Mouse (Mus musculus) kidney, postnatal 0 days (tissue): ENCODE results near the gene Tomm22. TPM values are rescaled to one million over a fixed set of nuclear protein-coding genes. Genes with fewer than 3 reads are reported as not detected.

Source experiments
- ATAC-seq: fragments of 200-750 bp; cut with Nextera tagmentation; replicated peaks from 2 replicates; pipeline ENCODE4 v1.8.0; 2017; ENCODE audit warnings: low read depth, moderate number of reproducible peaks, moderate TSS enrichment, moderate library complexity; ENCODE audit not compliant: low FRiP score
- DNase-seq: peaks from one replicate; pipeline ENCODE4 v3.0.0-alpha.2; 2016; ENCODE audit warnings: low spot score
- H3K27ac ChIP-seq: fragments of 300-500 bp; sonication (generic); 2 replicates; pipeline ENCODE4 v1.5.1; 2014; ENCODE audit warnings: mild to moderate bottlenecking
- H3K27me3 ChIP-seq: fragments of 300-500 bp; sonication (generic); 2 replicates; pipeline ENCODE4 v1.6.1; 2014; ENCODE audit warnings: low read length, mixed read lengths; ENCODE audit not compliant: insufficient read depth
- H3K36me3 ChIP-seq: fragments of 300-500 bp; sonication (generic); 2 replicates; pipeline ENCODE4 v1.6.1; 2014; ENCODE audit warnings: low read length, mixed read lengths; ENCODE audit not compliant: insufficient read depth
- H3K4me1 ChIP-seq: fragments of 300-500 bp; sonication (generic); replicated peaks from 2 replicates; pipeline ENCODE4 v1.6.1; 2014; ENCODE audit warnings: antibody characterized with exemption, low read length, mixed read lengths; ENCODE audit not compliant: insufficient read depth
- H3K4me2 ChIP-seq: fragments of 300-500 bp; sonication (generic); 2 replicates; pipeline ENCODE4 v1.6.1; 2014; ENCODE audit warnings: mild to moderate bottlenecking, low read length, moderate library complexity, mixed read lengths
- H3K4me3 ChIP-seq: fragments of 300-500 bp; sonication (generic); replicated peaks from 2 replicates; pipeline ENCODE4 v1.5.1; 2014; ENCODE audit warnings: low read depth, low read length
- H3K9ac ChIP-seq: fragments of 300-500 bp; sonication (generic); 2 replicates; pipeline ENCODE4 v1.6.1; 2014; ENCODE audit warnings: low read depth, low read length
- H3K9me3 ChIP-seq: fragments of 300-500 bp; sonication (generic); replicated peaks from 2 replicates; pipeline ENCODE4 v1.6.1; 2016; ENCODE audit warnings: low read length, inconsistent platforms, mixed read lengths
- CTCF ChIP-seq: IDR thresholded peaks from 2 replicates; pipeline ENCODE4 v1.5.1; 2016; ENCODE audit warnings: antibody characterized with exemption, low read depth, mild to moderate bottlenecking, moderate library complexity
- WGBS: fragments of 180-500 bp; shearing (Covaris S2); extraction: QIAGEN DNeasy Blood & Tissue Kit; methylation state at CpG from one replicate; pipeline ENCODE4 v1.1.7; 2014; 5-methylcytosine and 5-hydroxymethylcytosine counted together
- polyA plus RNA-seq: library from polyadenylated mRNA; unstranded; fragments of >200 nt; fragmentation: Nextera tagmentation; extraction: Ambion mirVana; gene quantifications from 2 replicates; pipeline ENCODE4 v1.2.1, GENCODE M21; 2015

Tomm22 gene
- polyA plus RNA-seq, 1 experiment from 2014 or later, result 264 TPM

GRCm38 (mm10) chr15:79708229-79708822 is 37.7 kb downstream of the Tomm22 start:
- DNase-seq (no peak), ATAC-seq (no peak)
- H3K4me2 ChIP-seq, result no peak overlapping the region
- no peak overlapping the region for H3K4me3 ChIP-seq
- no peaks in the 10 kb centered on the region for H3K4me1 ChIP-seq
- no peak for TF ChIP-seq CTCF
- 90% methylated on average over 5 of the region's 5 CpGs for whole genome bisulfite sequencing
- no peak overlapping the region for H3K9ac ChIP-seq
- H3K27ac ChIP-seq, result no peak overlapping the region
- H3K36me3 ChIP-seq, result peaks cover 41% of the 10 kb centered on the region
- H3K9me3 ChIP-seq, result no peaks in the 10 kb centered on the region
- no peaks in the 10 kb centered on the region for H3K27me3 ChIP-seq

DNA sequence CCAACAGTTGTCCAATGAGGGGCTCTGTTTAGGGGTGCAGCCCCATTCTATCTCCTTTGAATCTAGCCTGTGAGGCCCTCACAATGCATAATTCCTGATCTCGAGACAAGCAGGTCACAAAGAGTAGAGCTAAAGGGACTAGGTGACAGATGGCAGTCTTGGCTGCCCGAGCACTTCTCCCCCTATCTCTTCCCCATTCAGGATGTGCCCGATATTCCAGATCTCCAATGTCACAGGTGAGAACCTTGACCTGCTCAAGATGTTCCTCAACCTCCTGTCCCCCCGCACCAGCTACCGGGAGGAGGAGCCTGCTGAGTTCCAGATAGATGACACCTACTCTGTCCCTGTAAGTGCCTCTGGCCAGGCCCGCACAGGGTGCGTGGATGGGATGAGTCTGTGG is 45.0 kb downstream of the Tomm22 start:
- no peak overlapping the region for H3K4me2 ChIP-seq
- peaks cover 78% of the 10 kb centered on the region for H3K36me3 ChIP-seq
- no peak overlapping the region for H3K9ac ChIP-seq
- DNase-seq (no peak), ATAC-seq (no peak)
- no peaks in the 10 kb centered on the region for H3K9me3 ChIP-seq
- H3K4me1 ChIP-seq, result no peaks in the 10 kb centered on the region
- H3K27me3 ChIP-seq, result no peaks in the 10 kb centered on the region
- H3K4me3 ChIP-seq, result no peak overlapping the region
- no peak overlapping the region for H3K27ac ChIP-seq
- 89% methylated on average over 7 of the region's 7 CpGs for WGBS
- TF ChIP-seq CTCF, result no peak

DNA sequence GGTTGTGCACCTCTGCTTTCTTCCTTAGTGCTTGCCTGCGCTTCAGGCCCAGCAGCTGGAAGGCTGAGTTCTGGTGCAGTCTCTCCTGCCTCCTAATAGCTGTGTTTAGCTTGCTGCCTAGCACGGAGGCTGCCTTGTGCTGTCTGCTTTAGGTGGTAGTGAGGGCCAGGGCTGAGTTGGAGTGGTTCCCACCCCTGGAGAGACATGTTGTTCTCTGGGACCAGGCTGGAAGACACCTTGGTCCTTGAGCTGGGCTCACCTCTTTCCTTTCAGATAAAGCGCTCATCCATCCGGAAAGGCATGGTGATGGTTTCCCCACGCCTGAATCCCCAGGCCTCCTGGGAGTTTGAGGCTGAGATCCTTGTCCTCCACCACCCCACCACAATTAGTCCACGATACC is 46.0 kb downstream of the Tomm22 start:
- H3K4me2 ChIP-seq, result no peak overlapping the region
- H3K27me3 ChIP-seq, result no peaks in the 10 kb centered on the region
- no peak for DNase-seq
- H3K4me3 ChIP-seq, result no peak overlapping the region
- peaks cover 75% of the 10 kb centered on the region for H3K36me3 ChIP-seq
- WGBS, result 90% methylated on average over 6 of the region's 6 CpGs
- no peak overlapping the region for H3K9ac ChIP-seq
- no peaks in the 10 kb centered on the region for H3K9me3 ChIP-seq
- H3K27ac ChIP-seq, result no peak overlapping the region
- no peak for TF ChIP-seq CTCF
- no peak for ATAC-seq
- H3K4me1 ChIP-seq, result no peaks in the 10 kb centered on the region

DNA sequence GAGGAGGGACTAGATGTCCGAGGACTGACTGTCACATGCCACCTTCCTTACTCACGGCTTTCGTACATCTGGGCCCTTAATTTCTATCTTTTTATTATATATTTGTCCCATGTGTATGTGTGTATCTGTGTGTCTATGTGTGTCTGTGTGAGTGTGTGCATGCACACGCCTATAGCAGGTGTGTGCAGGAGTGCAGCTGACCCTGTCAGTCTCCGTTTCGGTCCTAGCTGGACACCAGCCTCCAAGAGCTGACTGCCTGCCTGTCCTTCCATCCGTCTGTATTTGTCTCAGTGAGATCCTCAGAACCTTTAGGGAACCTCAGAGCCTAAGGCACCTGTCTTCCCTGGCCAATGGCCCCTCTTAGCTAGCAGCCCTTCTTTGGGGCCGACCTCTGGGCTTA is 49.6 kb downstream of the Tomm22 start:
- TF ChIP-seq CTCF, result no peak
- peaks cover 59% of the 10 kb centered on the region for H3K36me3 ChIP-seq
- DNase-seq, result no peak
- no peak for ATAC-seq
- WGBS, result 93% methylated on average over 8 of the region's 8 CpGs
- no peaks in the 10 kb centered on the region for H3K27me3 ChIP-seq
- no peak overlapping the region for H3K9ac ChIP-seq
- H3K4me2 ChIP-seq, result no peak overlapping the region
- no peaks in the 10 kb centered on the region for H3K4me1 ChIP-seq
- H3K9me3 ChIP-seq, result no peaks in the 10 kb centered on the region
- no peak overlapping the region for H3K27ac ChIP-seq
- no peak overlapping the region for H3K4me3 ChIP-seq

DNA sequence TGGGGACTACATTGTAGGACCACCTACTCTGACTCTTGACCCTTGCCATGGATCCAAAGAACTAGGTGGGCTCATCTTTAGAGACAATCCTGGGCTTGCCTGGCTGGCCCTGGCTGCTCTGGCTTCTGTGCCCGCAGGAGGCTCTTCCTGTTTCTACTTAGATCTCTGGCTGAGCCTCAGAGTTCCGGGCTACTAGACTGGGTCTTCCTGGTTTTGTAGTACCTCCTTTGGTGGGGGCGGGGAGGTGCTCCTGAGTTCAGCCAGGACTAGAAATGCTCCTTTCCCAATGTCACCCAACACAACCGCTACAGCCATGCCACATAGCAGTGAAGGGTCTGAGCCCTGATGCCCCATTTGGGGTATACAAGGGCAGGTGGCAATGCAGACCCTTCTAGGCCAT is 50.1 kb downstream of the Tomm22 start:
- no peak overlapping the region for H3K4me2 ChIP-seq
- 79% methylated on average over 4 of the region's 4 CpGs for WGBS
- H3K9ac ChIP-seq, result no peak overlapping the region
- no peak for TF ChIP-seq CTCF
- H3K27me3 ChIP-seq, result no peaks in the 10 kb centered on the region
- H3K9me3 ChIP-seq, result no peaks in the 10 kb centered on the region
- no peak overlapping the region for H3K27ac ChIP-seq
- H3K4me1 ChIP-seq, result no peaks in the 10 kb centered on the region
- no peak overlapping the region for H3K4me3 ChIP-seq
- DNase-seq (no peak), ATAC-seq (no peak)
- peaks cover 60% of the 10 kb centered on the region for H3K36me3 ChIP-seq

Other genes starting within 250 kb of the Tomm22 start
- 50.9 and 53.9 TPM in 2 replicates for gene Csnk1e, start 215.3 kb upstream of the Tomm22 start, polyA plus RNA-seq
- gene Kcnj4, start 165.6 kb upstream of the Tomm22 start, polyA plus RNA-seq, result 0.11 TPM in 1 of 2 replicates, not detected in the other
- gene Kdelr3, start 154.4 kb upstream of the Tomm22 start, polyA plus RNA-seq, result 41.6 and 54.9 TPM in 2 replicates
- 38.6 and 39.9 TPM in 2 replicates for gene Ddx17, start 124.1 kb upstream of the Tomm22 start, polyA plus RNA-seq
- gene Dmc1, start 65.8 kb upstream of the Tomm22 start, polyA plus RNA-seq, result 1.7 and 1.9 TPM in 2 replicates
- gene Fam227a, start 11.9 kb upstream of the Tomm22 start, polyA plus RNA-seq, result 0.66 and 1.3 TPM in 2 replicates
- 51.7 and 52.7 TPM in 2 replicates for gene Cby1, start 11.7 kb upstream of the Tomm22 start, polyA plus RNA-seq
- 18.8 and 19.0 TPM in 2 replicates for gene Josd1, start 17.1 kb downstream of the Tomm22 start, polyA plus RNA-seq
- 24.3 and 26.9 TPM in 2 replicates for gene Gtpbp1, start 20.0 kb downstream of the Tomm22 start, polyA plus RNA-seq
- gene Sun2, start 71.7 kb downstream of the Tomm22 start, polyA plus RNA-seq, result 3.5 and 4.0 TPM in 2 replicates
- 59.3 and 61.8 TPM in 2 replicates for gene Dnal4, start 107.0 kb downstream of the Tomm22 start, polyA plus RNA-seq
- gene Nptxr, start 133.9 kb downstream of the Tomm22 start, polyA plus RNA-seq, result 1.1 and 1.4 TPM in 2 replicates
- gene Npcd, start 163.4 kb downstream of the Tomm22 start, polyA plus RNA-seq, result 0.28 TPM in 1 of 2 replicates, not detected in the other
- gene Cbx6, start 163.8 kb downstream of the Tomm22 start, polyA plus RNA-seq, result 39.0 and 46.6 TPM in 2 replicates
- gene Apobec3, start 220.8 kb downstream of the Tomm22 start, polyA plus RNA-seq, result 26.1 and 26.4 TPM in 2 replicates